Mouse (Mus musculus) erythroblast, embryonic 14.5 days (primary cell): Measurements from ENCODE around the gene Ppfia2. TPM values are rescaled to one million over a fixed set of nuclear protein-coding genes. Genes with fewer than 3 reads are reported as not detected.

Source experiments
- H3K27me3 ChIP-seq: 2 replicates; pipeline ENCODE4 v1.6.1; 2012; ENCODE audit warnings: inconsistent platforms; ENCODE audit not compliant: control insufficient read depth
- H3K36me3 ChIP-seq: 2 replicates; pipeline ENCODE4 v1.6.1; 2012; ENCODE audit warnings: mild to moderate bottlenecking, inconsistent platforms; ENCODE audit not compliant: control insufficient read depth
- H3K4me1 ChIP-seq: 2 replicates; pipeline ENCODE4 v1.6.1; 2012; ENCODE audit warnings: inconsistent platforms; ENCODE audit not compliant: control insufficient read depth
- H3K4me3 ChIP-seq: replicated peaks from 2 replicates; pipeline ENCODE3; 2012; ENCODE audit warnings: moderate library complexity, mild to moderate bottlenecking, inconsistent platforms
- H3K9me3 ChIP-seq: 2 replicates; pipeline ENCODE4 v1.6.1; 2012; ENCODE audit warnings: low read length, inconsistent platforms, mixed read lengths; ENCODE audit not compliant: control insufficient read depth
- GATA1 ChIP-seq: IDR thresholded peaks from 2 replicates; pipeline ENCODE4 v1.6.1; 2012; ENCODE audit warnings: low read length, inconsistent platforms, mixed read lengths
- TAL1 ChIP-seq: IDR thresholded peaks from 3 replicates; pipeline ENCODE4 v1.6.1; 2012; ENCODE audit warnings: low read length, inconsistent platforms, mixed read lengths
- polyA plus RNA-seq: library from polyadenylated mRNA; stranded (reverse); fragments of >175 nt; gene quantifications from 2 replicates; pipeline ENCODE4 v1.2.3, GENCODE M21; 2012

Gene Ppfia2
- polyA plus RNA-seq = 0.01 TPM in 1 of 2 replicates, not detected in the other

GRCm38 (mm10) chr10:106469855-106470532 lies at the start of gene Ppfia2:
Gene Ppfia2 (plus strand): TSS chr10:106470339.
- Histone ChIP-seq H3K27me3 (peaks cover 22% of the 10 kb centered on the region), H3K4me3 (no peak within 1 kb of the TSS), H3K4me1 (no peaks in the 10 kb centered on the region), H3K36me3 (no peaks in the 10 kb centered on the region), H3K9me3 (no peaks in the 10 kb centered on the region; the same call in 1 of the 2 replicates)
- no peak for TF ChIP-seq GATA1
- no peak for TF ChIP-seq TAL1

- Histone ChIP-seq H3K27me3 (peaks cover 22% of the 10 kb centered on the region), H3K4me3 (no peak overlapping the region), H3K4me1 (no peaks in the 10 kb centered on the region), H3K9me3 (no peaks in the 10 kb centered on the region; the same call in 1 of the 2 replicates), H3K36me3 (no peaks in the 10 kb centered on the region)
- no peak for TF ChIP-seq TAL1
- no peak for TF ChIP-seq GATA1
These were observed 1.0 kb upstream of the Ppfia2 start for GRCm38 (mm10) chr10:106468956-106469721.

- no peaks in the 10 kb centered on the region; the same call in 1 of the 2 replicates for H3K9me3 ChIP-seq
- TF ChIP-seq GATA1 (no peak), TAL1 (no peak)
- no peaks in the 10 kb centered on the region for H3K36me3 ChIP-seq
- peaks cover 22% of the 10 kb centered on the region for H3K27me3 ChIP-seq
- no peak overlapping the region for H3K4me3 ChIP-seq
- H3K4me1 ChIP-seq = no peaks in the 10 kb centered on the region
These were observed 530 bp downstream of the Ppfia2 start for GRCm38 (mm10) chr10:106470533-106471205.

- H3K36me3 ChIP-seq = no peaks in the 10 kb centered on the region
- no peaks in the 10 kb centered on the region for H3K27me3 ChIP-seq
- H3K9me3 ChIP-seq = no peaks in the 10 kb centered on the region; the same call in 1 of the 2 replicates
- H3K4me3 ChIP-seq = no peak overlapping the region
- H3K4me1 ChIP-seq = no peaks in the 10 kb centered on the region
- no peak for TF ChIP-seq TAL1
These were observed 39.4 kb downstream of the Ppfia2 start for GRCm38 (mm10) chr10:106509281-106510165.

- TF ChIP-seq GATA1 = no peak
- TF ChIP-seq TAL1 = no peak
- Histone ChIP-seq H3K4me1 (no peaks in the 10 kb centered on the region), H3K27me3 (no peaks in the 10 kb centered on the region), H3K36me3 (no peaks in the 10 kb centered on the region), H3K9me3 (no peaks in the 10 kb centered on the region; the same call in 1 of the 2 replicates), H3K4me3 (no peak overlapping the region)
These were observed 95.9 kb downstream of the Ppfia2 start for GRCm38 (mm10) chr10:106566036-106566435.

- Histone ChIP-seq H3K4me1 (no peaks in the 10 kb centered on the region), H3K27me3 (no peaks in the 10 kb centered on the region), H3K4me3 (no peak overlapping the region), H3K9me3 (no peaks in the 10 kb centered on the region), H3K36me3 (no peaks in the 10 kb centered on the region)
- TF ChIP-seq TAL1 (no peak), GATA1 (no peak)
These were observed 114.9 kb downstream of the Ppfia2 start for GRCm38 (mm10) chr10:106585026-106585425.

GRCm38 (mm10) chr10:106585476-106586080 lies 115.4 kb downstream of the Ppfia2 start:
- Histone ChIP-seq H3K36me3 (no peaks in the 10 kb centered on the region), H3K9me3 (no peaks in the 10 kb centered on the region), H3K27me3 (no peaks in the 10 kb centered on the region), H3K4me1 (no peaks in the 10 kb centered on the region), H3K4me3 (no peak overlapping the region)
- no peak for TF ChIP-seq GATA1
- no peak for TF ChIP-seq TAL1

- Histone ChIP-seq H3K4me3 (no peak overlapping the region), H3K27me3 (no peaks in the 10 kb centered on the region), H3K36me3 (no peaks in the 10 kb centered on the region), H3K9me3 (no peaks in the 10 kb centered on the region), H3K4me1 (no peaks in the 10 kb centered on the region)
- TF ChIP-seq GATA1 (no peak), TAL1 (no peak)
These were observed 117.7 kb downstream of the Ppfia2 start for GRCm38 (mm10) chr10:106587817-106588216.
